Mouse (Mus musculus): ENCODE measurements at regions not wholly inside any gene's neighbourhood (a gene's known extent, or its start where the extent isn't known, plus 50 kb on each side); places are given as distances from the start of the nearest gene placed in this dataset.

DNA sequence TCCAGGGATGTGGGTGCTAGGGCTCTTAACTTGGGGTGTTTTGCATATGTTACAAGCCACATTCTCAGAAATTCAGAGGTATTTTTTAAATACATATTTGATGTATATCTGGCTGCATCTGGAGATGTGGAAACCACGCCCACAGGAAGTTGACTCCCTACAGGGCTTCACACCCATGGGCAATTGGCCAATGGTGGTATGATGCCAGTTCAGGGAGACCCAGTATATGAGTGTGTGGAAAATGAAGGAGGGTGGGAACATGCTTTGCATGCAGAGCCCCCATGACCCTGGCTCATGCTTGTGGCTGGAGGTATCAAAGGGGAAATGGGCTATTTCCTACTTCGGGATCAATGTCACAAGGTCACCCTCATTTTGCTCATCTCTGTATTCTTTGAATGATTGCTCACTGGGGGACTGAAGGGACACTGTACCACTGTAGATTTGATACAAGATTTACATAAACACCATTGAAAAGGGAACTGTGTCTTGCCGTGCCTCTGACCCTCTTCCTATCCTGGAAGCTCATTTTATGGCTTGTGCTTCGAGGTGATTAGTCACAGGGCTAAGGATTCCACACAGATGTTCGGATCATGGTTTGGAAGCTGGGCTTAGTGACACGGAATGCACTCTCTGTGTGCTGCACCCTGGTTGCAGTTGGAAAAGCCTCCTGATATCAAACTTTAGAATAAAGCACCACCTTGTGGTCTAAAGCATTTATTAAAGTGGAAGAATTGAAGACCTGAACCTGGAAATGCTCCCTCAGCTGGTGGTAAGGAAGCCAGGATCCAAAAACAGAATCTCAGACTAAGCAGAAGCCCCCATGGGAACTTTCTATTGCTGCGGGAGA, 56.8 kb upstream of the Edn1 start:
- peak; percentile 58 for ATAC-seq (ENCODE audit: insufficient number of reproducible peaks, low FRiP score, low TSS enrichment)

DNA sequence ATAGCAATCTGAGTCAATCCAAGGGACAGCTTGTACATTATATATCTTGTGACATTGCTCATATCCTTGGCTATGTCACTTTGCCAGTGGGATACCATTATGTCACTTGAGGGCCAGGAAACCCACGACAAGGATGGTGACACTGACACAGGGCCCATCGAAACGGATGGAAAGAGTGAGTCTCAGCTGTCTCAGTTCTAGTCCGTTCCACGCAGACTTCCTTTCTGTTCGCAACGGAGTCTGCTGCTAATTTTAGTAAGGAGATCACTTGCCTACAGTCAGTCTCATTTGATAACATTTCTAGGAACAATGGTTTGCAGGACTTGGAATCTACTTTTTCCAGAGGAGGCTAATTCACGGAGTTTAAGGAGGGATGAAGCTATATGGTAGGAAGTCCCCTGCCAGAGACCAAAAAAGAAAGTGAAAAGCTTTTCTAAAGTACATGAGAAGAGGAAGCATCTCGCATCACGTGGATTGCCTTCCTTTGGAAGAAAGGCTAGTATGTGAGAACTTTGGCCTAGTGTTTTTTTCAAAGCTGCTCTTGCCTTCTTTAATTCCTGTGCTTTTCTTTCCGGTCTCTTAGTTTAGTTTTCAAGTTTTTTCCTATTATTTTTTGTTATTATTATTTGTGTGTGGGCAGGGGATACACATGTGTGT, 55.4 kb upstream of the Edn1 start:
- ATAC-seq (ENCODE audit: insufficient number of reproducible peaks, low FRiP score, low TSS enrichment), result no peak
